Mouse (Mus musculus) urinary bladder, postnatal 14 days (tissue): ENCODE results near the gene Dmrtb1.
A peak's percentile ranks its signal among the peaks of the same experiment; 100 is the strongest.

Experiments
- DNase-seq: peaks from one replicate; pipeline ENCODE4 v3.0.0; 2021; ENCODE audit warnings: low spot score

Dmrtb1 gene

DNA sequence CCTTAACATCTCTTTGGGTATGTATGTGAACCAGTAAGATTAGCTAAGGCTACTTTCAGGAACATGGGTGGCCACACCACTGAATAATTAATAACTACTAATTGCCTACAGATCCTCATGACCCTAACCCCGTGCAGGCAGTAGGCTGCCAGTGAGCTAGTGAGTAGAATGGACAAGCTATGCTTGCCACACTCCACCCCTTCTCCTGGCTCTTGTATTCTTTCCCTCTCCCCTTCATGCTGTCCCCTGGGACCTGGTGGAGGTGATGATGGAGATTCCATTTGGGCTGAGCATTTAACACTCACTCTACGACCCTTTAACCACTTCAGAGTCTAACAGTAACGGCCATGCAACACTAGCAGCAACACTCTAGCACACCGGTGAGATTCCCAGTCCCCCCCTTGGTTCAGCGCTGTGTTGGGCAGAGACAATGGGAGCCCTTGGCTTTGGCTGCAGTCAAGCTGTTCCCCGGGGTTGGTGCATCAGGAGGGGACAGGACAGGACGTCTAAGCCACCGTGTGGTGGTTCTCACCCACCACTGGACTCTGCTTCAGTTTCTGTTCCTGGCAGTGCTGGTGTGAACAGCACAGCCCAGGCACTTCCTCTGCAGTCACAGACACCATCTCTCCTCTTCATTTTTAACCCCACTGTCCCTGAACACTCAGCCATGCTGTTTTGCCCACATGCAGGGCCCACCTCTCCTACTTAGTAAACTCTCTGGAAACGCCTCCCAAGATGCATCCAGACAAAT, 2.8 kb downstream of the Dmrtb1 start:
- DNase-seq, result no peak

DNA sequence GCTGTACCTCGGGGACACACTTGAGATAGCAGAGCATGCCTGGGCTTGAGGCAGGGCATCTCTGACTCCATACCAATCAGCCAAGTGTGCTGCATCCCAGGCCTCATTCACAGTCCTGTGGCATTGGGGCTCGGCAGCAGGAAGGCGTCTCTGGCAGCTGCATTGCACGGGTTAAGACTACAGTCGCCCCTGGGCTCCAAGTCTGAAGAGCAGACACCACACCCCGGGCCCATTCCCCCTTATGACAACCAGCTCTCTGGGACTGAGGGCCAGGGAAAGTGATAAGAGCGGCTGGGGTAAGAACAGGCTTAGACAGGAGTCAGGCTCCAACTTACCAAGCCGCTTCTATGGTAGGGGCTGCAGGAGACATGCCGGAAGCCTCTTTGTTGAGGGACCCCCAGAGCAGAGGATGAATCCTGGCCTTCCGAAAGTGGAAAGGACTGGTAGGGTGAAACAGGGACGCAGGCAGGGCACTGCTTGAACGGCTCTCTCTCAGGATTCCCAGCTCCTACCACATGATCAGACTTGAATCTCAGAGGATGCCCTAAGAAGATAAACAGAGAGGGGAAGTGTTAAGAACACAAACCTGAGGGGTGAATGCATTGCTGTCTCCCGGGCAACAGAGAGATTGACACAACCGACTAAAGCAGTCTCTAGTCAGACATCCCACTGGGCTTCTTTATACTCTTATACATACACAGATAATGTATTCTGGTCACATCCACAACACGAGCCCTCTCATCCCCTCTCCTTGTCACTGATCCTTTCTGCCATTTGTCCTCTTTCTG, 3.5 kb downstream of the Dmrtb1 start:
- DNase-seq, result no peak

DNA sequence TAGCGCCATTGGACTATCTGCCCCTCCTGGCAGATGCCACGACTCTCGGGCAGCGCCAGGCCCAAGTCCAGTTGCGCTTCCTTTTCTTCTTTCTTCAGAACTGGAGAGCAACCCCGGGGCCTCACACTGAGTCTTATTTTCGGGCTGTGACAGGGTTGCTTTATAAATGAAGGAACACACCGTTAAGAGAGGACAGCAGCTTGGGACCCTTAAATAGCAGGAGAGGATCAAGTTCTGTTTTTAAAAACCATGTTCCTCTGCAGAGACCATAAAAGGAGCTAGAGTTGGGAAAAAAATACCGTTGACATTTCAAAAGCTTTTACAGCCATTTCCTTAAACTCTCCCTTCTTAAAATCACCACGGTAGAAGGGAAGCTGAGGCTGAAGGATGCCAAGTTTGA, 8.4 kb downstream of the Dmrtb1 start:
- DNase-seq, result no peak

DNA sequence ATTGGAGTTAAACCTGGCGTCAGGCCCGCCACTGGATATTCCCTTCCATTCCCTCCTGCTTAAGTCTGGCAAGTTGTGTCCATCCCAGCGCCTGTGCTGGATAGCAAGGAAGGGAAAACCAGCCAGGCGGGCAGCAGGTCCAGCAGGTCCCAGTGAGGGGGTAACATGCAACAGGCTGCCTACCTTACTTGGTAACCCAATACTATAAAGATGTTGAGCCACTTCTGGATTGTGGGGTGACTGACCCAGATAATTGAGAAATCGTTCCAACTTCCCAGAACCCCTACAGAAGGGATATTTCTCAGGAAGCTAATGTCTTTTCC, 9.7 kb downstream of the Dmrtb1 start:
- no peak for DNase-seq

DNA sequence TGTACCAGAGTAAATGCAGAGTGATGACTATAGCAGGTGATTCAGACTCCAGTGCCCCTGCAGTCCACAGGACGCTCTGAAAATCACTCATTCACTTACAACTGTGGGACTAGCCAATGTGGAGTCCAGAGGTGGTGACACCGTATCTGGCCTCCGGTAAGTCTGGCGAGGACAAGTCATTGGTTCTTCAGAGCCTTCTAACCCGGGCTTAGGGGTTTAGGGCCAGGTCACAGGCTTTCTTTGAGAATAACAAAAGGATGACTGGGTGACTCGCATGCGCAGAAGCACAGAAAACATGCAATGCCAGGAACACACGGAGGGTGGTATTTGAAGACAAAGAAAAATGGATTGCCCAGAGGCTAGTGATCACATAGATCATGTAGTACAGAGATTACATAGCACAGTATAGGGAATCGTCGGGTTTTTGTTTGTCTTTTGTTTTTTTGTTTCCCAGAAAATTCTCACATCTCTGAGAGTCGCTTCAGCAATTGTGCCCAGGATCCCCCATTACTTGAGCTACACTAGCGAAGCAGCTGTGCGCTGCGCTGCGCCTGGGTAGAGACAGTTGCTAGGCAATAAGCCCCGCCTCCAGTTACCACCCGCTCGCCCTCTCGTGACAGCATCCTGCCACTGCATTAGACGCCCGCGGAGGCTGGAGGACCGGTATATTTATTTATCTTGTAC, 10.2 kb downstream of the Dmrtb1 start:
- DNase-seq, result peak; percentile 80

DNA sequence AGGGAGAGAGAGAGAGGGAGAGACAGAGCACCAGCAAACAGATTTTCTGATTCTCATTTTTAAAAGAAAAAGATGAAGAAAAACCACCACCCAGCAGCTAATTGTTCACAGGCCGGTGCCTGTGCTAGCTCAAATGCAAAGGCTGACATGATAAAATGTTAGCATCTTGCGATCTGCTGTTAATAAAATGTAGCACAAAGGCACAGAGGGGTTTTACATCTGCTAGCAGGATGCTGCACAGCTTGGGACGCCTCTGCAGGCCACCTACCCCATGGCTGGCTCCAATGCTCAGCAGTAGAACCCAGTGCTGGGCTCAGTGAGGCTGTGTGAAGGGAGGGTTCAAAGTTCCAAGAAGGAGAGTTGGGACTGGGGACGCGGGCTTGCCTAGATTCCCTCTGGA, 13.3 kb downstream of the Dmrtb1 start:
- no peak for DNase-seq

DNA sequence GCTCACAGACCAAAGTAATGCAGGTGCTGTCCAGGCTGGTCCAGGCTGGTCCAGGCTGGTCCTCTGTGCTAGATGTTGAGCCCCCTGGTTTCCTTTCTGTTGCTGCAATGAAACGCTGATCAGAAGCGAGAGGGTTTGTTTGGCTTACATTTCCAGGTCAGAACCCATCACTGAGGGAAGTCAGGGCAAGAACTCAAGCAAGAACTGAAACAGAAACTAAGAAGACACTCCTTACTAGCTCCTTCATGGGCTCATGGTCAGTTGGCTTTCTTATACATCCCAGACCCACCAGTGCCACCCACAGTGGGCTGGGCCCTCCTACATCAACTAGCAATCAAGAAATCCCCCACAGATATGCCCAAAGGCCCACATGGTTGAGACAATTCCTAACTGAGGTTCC, 15.5 kb downstream of the Dmrtb1 start:
- DNase-seq, result no peak

DNA sequence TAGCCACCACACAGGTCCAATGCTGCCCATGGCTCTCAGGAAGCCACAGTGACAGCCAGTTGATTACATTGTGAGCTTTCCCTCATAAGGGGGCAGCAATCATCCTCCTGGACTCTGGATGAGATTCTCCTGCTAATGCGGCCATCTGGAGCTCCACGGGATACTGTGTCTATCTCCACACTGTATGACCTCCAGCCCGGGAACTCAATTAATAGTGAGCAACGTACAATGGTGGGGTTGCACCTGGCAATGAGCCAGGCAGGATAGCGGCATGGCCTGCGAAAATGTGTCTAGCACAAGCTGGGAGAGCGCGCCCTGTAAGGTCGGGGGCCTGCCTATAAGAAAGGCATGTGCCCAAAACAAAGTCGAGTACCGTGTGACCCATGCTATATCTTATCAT, 23.4 kb downstream of the Dmrtb1 start:
- no peak for DNase-seq

DNA sequence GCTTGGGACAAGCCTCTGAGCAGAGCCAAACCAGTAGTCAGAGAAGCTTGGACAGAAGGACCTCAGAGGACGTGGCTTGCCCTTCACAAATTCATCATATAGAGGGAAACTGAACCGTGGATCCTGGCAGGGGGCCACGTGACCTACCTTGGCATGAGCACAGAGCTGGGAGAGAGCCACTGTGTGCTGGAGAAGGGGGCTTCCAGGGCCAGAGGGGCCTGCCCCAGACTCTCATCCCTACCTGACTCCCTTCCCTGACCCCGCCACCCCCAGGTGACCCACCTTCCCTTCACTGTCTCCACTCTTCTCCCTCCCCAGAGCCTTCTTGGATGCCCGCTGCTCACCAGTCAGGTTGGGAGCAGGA, 30.8 kb downstream of the Dmrtb1 start:
- no peak for DNase-seq

DNA sequence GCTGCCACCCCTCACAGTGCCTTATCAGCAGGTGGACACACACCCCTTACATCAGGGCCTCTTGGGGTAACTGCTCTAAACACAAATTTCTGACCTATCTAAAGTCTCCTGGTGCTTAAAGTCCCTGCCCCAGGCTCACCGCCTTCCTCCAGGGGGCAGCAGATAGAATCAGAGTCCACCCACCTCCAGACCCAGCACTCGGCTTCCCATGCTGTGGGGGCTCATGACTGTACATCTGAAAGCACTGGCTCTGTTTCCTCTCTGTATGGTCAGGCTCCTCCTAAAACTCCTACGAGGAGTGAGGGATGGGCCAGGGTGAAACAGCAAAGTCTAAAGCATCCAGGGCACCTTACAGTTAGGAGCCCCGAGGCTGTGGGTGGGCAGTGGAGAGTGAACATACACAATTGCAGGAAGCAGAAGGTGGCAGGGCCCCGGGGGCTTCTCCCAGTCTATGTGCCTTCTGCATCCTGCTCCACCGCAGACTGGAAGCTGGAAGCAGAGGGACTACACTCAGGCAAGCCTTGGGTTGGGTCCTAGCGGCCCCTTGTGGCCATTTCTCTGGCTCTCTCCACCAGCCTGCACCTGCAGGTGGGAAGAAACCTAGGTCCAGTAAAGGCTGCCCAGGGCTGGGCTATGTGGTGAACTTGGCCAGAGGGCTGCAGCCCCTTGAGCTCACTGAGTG, 31.3 kb downstream of the Dmrtb1 start:
- peak; percentile 82 for DNase-seq

DNA sequence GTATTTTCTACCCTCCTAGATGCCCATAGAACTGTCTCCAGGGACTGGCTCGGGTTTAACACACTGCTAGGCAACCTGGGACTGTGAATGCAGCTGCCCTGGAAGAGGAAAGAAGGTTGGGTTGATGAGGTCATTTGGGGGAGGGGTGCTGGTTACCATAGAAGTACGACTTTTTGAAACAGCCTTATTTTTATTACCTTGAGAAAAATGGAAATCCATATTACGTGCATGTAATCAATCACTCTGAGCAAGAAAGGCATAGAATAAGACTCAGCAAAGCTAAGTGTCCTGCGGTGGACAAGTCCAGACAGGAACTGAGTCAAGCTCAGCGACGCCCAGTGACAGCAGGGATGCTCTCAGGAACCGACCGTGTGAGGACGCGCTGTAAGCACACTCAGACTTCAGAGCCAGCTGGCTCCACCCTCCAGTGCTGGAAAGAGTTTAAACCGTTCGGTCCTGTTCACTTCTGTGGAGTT, 33.0 kb downstream of the Dmrtb1 start:
- no peak for DNase-seq

DNA sequence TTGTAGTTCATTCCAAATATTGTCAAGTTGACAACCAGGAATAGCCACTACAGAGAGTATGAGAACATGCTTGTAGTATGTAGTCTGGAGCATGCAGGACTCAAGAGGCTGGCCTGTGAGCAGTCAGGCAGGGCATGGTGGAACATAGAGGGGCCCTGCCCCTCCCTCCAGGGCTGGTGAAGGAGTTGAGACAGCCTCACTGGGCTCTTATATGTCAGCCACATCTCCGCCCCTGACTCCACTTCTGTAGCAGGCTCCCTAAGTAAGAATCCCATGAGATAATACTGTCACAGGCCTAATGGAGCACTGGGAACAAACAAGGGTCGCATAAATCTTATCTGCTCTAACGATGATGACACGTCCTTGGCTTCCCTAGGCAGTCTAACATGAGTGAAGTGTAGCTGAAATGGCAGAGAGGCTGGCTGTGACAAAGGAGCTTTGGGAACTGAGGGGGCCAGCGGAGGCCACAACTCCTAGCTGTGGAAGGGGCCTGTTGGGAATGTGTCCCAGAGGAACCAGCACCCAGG, 35.0 kb downstream of the Dmrtb1 start:
- no peak for DNase-seq

DNA sequence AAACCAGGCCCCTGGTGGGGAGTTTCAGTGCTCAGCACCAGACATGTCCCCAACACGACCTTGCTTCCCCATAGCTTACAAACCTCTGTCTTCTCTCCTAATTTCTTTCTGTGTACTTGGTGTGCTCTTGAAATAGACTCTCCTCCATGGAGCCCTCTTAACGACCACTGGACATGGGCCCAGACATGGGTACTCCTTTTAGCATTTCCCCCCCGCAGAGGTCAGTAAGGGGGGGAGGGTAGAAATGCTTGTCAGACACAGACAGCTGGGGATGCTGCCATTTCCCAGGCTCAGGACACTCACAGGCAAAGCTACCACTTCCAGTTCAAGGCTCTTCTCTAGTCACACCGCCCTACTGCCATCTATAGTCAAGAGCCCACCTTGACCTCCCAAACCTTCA, 42.4 kb downstream of the Dmrtb1 start:
- no peak for DNase-seq

DNA sequence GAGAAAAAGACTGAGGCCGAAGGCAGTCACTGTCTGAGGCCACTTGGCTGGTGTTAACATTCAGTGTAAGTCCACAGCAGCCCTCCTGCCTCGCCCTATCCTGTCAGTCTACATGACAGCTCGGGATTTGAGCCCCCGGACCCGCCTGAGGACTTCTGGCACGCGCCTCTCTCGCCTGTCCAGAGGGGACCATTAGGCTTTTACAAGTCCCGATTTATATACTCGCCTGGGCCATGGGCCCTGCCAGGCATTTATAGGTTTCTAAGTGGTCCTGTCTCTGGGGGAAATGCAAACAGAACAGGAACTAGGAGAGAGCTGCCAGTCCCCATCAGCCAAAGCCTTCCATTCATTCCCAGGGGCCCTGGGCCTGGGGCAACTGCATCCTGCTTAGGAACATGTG, 45.7 kb downstream of the Dmrtb1 start:
- DNase-seq, result no peak

DNA sequence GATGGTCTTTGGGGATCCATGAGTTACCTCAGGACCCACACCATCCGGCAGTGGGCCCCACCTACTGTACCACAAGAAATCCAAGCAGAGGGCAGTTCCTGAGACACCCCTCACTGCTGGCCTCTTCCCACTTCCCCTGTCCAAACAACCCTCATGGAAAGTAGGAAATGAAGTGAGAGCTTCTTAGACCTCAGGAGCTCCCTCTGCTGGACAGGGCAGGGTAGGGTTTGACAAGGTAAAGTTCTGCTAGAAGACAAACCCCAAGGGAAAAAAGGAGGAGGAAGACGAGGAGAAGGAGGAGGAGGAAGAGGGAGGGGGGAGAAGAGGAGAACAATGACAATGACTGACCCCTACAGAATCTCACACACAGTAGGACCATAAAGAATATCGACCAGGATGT, 46.4 kb downstream of the Dmrtb1 start:
- peak; percentile 67 for DNase-seq

DNA sequence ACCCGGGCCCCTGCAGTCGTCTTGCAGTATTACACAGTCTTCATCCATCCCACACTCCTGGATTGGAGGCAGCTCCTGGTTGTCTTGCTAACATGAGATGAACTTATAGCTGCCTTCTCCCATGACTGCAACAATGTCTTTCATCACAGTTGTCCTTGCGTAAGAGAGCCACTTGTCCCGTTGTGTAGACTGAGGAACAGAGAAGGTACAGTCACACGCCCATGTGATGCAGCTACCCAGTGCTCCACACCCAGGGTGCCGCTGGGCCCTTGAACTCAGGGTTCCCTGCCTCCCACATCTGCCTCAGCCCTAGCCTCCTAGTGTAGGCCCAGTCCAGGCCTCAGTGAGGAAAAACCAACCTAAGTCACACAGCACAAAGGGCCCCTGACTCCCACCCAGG, 47.9 kb downstream of the Dmrtb1 start:
- no peak for DNase-seq

DNA sequence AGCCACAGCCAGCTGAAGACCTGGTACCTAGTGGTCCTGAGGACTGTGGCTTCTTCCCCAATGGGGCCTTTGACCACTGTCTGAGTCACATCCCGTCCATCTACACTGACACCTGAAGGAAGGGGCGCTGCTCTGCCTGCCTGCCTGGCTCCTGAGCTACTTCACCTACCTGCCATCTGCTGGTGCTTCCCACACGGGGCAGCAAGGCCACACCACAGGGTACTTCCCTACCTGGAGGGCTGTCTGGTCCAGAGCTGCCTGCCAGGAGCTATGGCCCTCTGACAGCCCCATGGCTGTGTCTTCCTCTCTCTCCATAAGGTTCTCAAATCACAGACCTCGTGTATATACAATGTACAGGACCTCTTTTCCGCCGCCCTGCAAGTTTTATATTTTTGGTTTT, 49.4 kb downstream of the Dmrtb1 start:
- no peak for DNase-seq

DNA sequence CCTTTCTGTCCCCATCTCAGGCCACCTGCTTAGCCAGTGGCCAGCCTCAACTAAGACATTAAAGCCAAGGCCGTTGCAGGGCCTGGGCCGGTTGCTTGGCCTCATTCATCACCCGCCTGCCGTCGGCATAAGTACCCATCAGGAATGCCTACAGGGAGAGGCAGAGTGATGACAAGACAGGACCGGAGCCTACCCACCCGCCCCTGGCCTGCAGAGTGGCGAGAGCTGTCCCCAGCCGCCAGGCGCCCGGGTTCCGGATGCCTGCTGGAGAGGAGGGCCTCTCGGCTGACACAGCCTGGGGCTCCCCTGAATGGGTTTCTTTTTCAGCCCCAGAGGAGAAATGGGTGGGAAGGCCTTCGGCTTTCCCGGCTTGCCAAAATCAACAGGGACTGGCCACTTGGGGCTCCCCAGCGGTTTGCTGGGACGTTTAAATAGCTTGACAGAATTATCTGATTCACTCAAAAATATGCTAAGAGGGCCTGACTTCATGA, 55.1 kb downstream of the Dmrtb1 start:
- no peak for DNase-seq

DNA sequence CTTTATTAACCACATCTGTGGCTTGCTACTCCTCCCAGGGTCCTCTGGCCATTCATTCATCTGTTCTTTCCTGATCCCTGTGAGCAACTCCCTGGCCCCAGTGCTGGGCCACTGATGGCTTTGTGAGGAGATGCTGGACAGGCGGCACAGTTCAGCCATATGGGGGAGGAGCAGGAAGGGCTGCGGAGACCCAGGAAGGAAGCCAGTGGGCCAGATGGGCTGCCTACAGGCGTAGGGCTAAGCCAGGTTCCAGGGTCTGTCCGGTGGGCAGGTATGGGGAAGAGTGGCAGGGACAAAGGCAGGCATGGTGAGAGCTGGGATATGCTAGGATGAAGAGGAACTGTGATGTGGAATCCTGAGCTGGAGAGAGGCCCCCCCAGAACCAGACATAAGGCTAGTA, 55.8 kb downstream of the Dmrtb1 start:
- no peak for DNase-seq
